Mouse (Mus musculus) brain, embryonic 14.5 days (tissue): ENCODE measurements at regions not wholly inside any gene's neighbourhood (a gene's known extent, or its start where the extent isn't known, plus 50 kb on each side); places are given as distances from the start of the nearest gene placed in this dataset.

Experiments used
- CTCF ChIP-seq: fragments of 200-500 bp; IDR thresholded peaks from 2 replicates; pipeline ENCODE4 v1.5.1; 2012; ENCODE audit warnings: inconsistent platforms, mild to moderate bottlenecking, moderate library complexity, borderline replicate concordance; ENCODE audit not compliant: insufficient read depth, insufficient read length; ENCODE audit errors: extremely low read depth
- POLR2A ChIP-seq: fragments of 200-500 bp; IDR thresholded peaks from 2 replicates; pipeline ENCODE4 v1.6.1; 2012; ENCODE audit warnings: mild to moderate bottlenecking, inconsistent platforms, borderline replicate concordance; ENCODE audit not compliant: poor library complexity, insufficient read depth, insufficient read length, severe bottlenecking; ENCODE audit errors: extremely low read depth

DNA sequence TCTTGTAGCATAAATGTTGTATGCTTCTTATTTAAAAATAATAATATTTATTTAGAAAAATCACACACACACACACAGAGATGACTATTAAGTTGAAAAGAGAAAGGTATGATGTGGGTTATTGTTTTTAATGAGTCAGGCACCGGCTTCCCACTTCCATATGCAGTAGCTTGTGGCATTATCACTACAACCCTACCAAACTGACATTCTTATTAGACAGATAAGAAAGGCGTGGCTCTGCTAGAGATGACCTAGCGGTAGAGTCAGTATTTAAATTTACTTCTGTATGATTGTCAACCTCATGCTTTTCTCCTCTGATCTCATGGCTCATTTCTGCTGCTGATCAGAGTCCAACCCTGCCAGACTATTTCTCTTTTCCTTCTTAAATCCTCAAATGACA, 260.9 kb downstream of the Icos start:
- no peak for TF ChIP-seq CTCF
- no peak for TF ChIP-seq POLR2A
